Mouse (Mus musculus) stomach, embryonic 14.5 days (tissue): ENCODE data around the gene Zscan12. TPM values are rescaled to one million over a fixed set of nuclear protein-coding genes. Genes with fewer than 3 reads are reported as not detected.

Experiments
- ATAC-seq: fragments of 200-750 bp; cut with Nextera tagmentation; 2 replicates; pipeline ENCODE4 v1.8.0; 2017; ENCODE audit warnings: low read depth, moderate TSS enrichment; ENCODE audit not compliant: insufficient number of reproducible peaks, insufficient read depth, low FRiP score
- H3K27ac ChIP-seq: fragments of 300-500 bp; sonication (generic); 2 replicates; pipeline ENCODE4 v1.5.1; 2014; ENCODE audit warnings: mild to moderate bottlenecking, low read length, moderate library complexity, mixed read lengths
- H3K27me3 ChIP-seq: fragments of 300-500 bp; sonication (generic); 2 replicates; pipeline ENCODE4 v1.6.1; 2014; ENCODE audit warnings: low read length, control low read depth, mixed read lengths; ENCODE audit not compliant: control insufficient read depth, insufficient read depth
- H3K36me3 ChIP-seq: fragments of 300-500 bp; sonication (generic); 2 replicates; pipeline ENCODE4 v1.6.1; 2014; ENCODE audit warnings: mild to moderate bottlenecking, control low read depth, low read length, moderate library complexity, mixed read lengths; ENCODE audit not compliant: control insufficient read depth, insufficient read depth
- H3K4me1 ChIP-seq: fragments of 300-500 bp; sonication (generic); 2 replicates; pipeline ENCODE4 v1.6.1; 2014; ENCODE audit warnings: low read length, control low read depth, mixed read lengths; ENCODE audit not compliant: control insufficient read depth, insufficient read depth
- H3K4me2 ChIP-seq: fragments of 300-500 bp; sonication (generic); replicated peaks from 2 replicates; pipeline ENCODE4 v1.6.1; 2014; ENCODE audit warnings: low read depth, low read length, control low read depth
- H3K4me3 ChIP-seq: fragments of 300-500 bp; sonication (generic); 2 replicates; pipeline ENCODE4 v1.5.1; 2014; ENCODE audit warnings: low read depth, low read length, control low read depth
- H3K9ac ChIP-seq: fragments of 300-500 bp; sonication (generic); replicated peaks from 2 replicates; pipeline ENCODE4 v1.6.1; 2014; ENCODE audit warnings: low read depth, mild to moderate bottlenecking, control low read depth, low read length, moderate library complexity, mixed read lengths
- H3K9me3 ChIP-seq: fragments of 300-500 bp; sonication (generic); 2 replicates; pipeline ENCODE4 v1.6.1; 2016; ENCODE audit warnings: low read depth, low read length, control low read depth; ENCODE audit not compliant: control insufficient read depth
- WGBS: fragments of 180-500 bp; shearing (Covaris S2); extraction: QIAGEN DNeasy Blood & Tissue Kit; methylation state at CpG from one replicate; pipeline ENCODE4 v1.1.7; 2014; 5-methylcytosine and 5-hydroxymethylcytosine counted together
- polyA plus RNA-seq: library from polyadenylated mRNA; unstranded; fragments of >200 nt; fragmentation: Nextera tagmentation; extraction: Ambion mirVana; gene quantifications from 2 replicates; pipeline ENCODE4 v1.2.1, GENCODE M21; 2014

Gene Zscan12
- 11.5 and 12.3 TPM in 2 replicates for polyA plus RNA-seq

- peak within 1 kb of the TSS; percentile 73 for H3K9ac ChIP-seq
- no peaks in the 10 kb centered on the region for H3K9me3 ChIP-seq
- no peak within 1 kb of the TSS for H3K27ac ChIP-seq
- H3K4me1 ChIP-seq: peaks cover 15% of the 10 kb centered on the region; the same call in 1 of the 2 replicates
- H3K4me2 ChIP-seq: peak within 1 kb of the TSS; percentile 69
- peak within 1 kb of the TSS; percentile 67 for H3K4me3 ChIP-seq
- no peaks in the 10 kb centered on the region for H3K27me3 ChIP-seq
- H3K36me3 ChIP-seq: peaks cover 9% of the 10 kb centered on the region; the same call in 1 of the 2 replicates
- WGBS: under 1% methylated on average over 29 of the region's 29 CpGs
- ATAC-seq: peak; percentile 98
These were observed at the start of gene Zscan12 for GRCm38 (mm10) chr13:21362621-21363248. Zscan12 (plus strand) TSS chr13:21362820.

DNA sequence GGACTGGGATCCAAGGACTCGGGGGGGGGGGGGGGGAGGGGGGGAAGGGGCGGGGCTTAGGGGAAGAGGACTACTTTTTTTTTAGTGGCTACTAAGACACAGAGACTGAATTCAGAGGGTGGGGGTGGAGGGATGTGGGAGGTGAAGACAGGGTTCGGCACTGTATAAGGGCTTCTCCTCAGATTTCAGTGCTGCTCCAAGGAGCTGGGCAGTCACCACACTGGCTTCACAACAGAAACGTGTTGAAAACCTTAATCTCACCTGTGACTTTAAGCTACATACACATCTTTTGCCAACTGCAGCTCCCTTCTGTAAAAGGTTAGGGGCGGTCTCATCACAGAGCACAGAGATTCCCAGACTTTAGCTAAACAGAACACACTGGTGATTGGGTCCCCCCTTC lies 49.8 kb upstream of the Zscan12 start:
- Histone ChIP-seq H3K4me2 (no peak overlapping the region), H3K4me3 (no peak overlapping the region), H3K36me3 (no peaks in the 10 kb centered on the region), H3K4me1 (no peaks in the 10 kb centered on the region), H3K9me3 (no peaks in the 10 kb centered on the region), H3K27ac (no peak overlapping the region), H3K9ac (no peak overlapping the region), H3K27me3 (no peaks in the 10 kb centered on the region)
- 49% methylated on average over 3 of the region's 5 CpGs for WGBS
- ATAC-seq: no peak

GRCm38 (mm10) chr13:21313903-21314302 lies 48.7 kb upstream of the Zscan12 start:
- Histone ChIP-seq H3K27ac (no peak overlapping the region), H3K27me3 (no peaks in the 10 kb centered on the region), H3K36me3 (no peaks in the 10 kb centered on the region), H3K9ac (no peak overlapping the region), H3K9me3 (no peaks in the 10 kb centered on the region), H3K4me3 (no peak overlapping the region), H3K4me1 (no peaks in the 10 kb centered on the region), H3K4me2 (no peak overlapping the region)
- 74% methylated on average over 4 of the region's 4 CpGs for WGBS
- no peak for ATAC-seq

- H3K4me1 ChIP-seq: no peaks in the 10 kb centered on the region
- no peak overlapping the region for H3K4me2 ChIP-seq
- H3K4me3 ChIP-seq: no peak overlapping the region
- H3K27ac ChIP-seq: no peak overlapping the region
- 54% methylated on average over 3 of the region's 3 CpGs for WGBS
- H3K36me3 ChIP-seq: no peaks in the 10 kb centered on the region
- no peak for ATAC-seq
- H3K27me3 ChIP-seq: no peaks in the 10 kb centered on the region
- H3K9ac ChIP-seq: no peak overlapping the region
- no peaks in the 10 kb centered on the region for H3K9me3 ChIP-seq
These were observed 42.4 kb upstream of the Zscan12 start for GRCm38 (mm10) chr13:21320262-21320661.

- H3K4me2 ChIP-seq: peak overlapping the region; percentile 41
- ATAC-seq: no peak
- H3K27me3 ChIP-seq: no peaks in the 10 kb centered on the region
- no peak overlapping the region for H3K9ac ChIP-seq
- peak overlapping the region; percentile 25; the same call in 1 of the 2 replicates for H3K4me3 ChIP-seq
- H3K9me3 ChIP-seq: no peaks in the 10 kb centered on the region
- H3K4me1 ChIP-seq: no peaks in the 10 kb centered on the region
- 4% methylated on average over 18 of the region's 18 CpGs for WGBS
- no peaks in the 10 kb centered on the region for H3K36me3 ChIP-seq
- H3K27ac ChIP-seq: no peak overlapping the region
These were observed 40.6 kb upstream of the Zscan12 start for GRCm38 (mm10) chr13:21321890-21322494.

DNA sequence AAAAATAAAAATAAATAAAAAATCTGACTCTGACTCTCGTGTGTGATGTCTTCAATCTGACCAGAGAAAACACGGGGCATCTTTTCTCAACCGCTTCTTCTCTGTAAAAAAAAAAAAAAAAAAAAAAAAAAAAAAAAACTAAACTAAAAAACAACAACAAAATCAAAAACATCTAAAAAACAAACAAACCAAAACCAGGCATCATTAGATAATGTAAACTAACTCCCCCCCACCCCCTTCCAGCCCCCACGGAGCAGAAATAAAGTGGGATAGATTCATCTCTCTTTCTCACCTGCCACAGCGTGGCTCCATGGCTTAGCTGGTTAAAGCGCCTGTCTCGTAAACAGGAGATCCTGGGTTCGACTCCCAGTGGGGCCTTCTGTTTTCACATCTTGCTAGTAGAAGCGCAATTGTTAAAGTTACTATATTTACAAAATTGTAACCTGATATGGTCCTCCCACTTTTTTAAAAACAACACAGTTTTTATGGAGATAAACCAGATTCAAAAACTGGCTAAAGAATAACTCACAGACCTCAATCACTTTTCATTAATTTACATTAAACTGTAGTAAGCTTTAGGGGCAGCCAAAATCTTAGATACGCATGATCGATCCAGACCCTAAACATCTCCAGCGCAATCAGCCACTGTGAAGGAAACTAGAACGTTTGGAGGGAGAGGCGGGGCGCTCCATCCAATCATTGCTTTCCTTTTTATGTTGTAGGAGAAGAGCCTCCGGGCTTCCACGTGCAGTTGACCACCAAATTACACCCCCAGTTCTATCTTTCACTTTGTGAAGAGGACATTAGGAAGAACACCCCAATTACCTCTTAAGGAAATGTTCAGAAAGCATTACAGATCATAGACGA lies 39.9 kb upstream of the Zscan12 start:
- Histone ChIP-seq H3K9ac (no peak overlapping the region), H3K27me3 (no peaks in the 10 kb centered on the region), H3K27ac (no peak overlapping the region), H3K9me3 (no peaks in the 10 kb centered on the region), H3K36me3 (no peaks in the 10 kb centered on the region), H3K4me3 (peak overlapping the region; percentile 25; the same call in 1 of the 2 replicates), H3K4me1 (0 out of 2 replicates have a peak, but pooled peaks cover 4% of the 10 kb centered on the region), H3K4me2 (peak overlapping the region; percentile 41)
- no peak for ATAC-seq
- WGBS: 19% methylated on average over 18 of the region's 18 CpGs

DNA sequence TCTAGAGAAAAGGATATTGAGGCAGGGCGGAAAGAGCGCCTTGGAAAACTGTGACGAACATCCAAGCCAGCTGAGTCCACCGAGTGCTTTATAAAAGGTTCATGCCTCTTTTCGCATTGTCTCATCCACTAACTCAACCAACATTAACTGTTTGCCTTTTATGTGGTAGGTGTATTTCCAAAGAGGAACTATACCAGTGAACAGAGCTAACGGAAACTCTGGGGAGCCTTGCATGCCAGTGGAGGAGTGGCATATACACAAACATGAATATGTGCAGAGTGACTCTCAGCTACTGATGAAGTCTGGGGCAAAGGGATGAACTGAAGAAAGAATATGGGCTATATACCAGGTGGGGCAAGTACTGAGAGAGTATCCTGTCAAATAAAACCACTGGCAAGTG lies 39.2 kb upstream of the Zscan12 start:
- Histone ChIP-seq H3K4me3 (no peak overlapping the region), H3K9me3 (no peaks in the 10 kb centered on the region), H3K9ac (no peak overlapping the region), H3K36me3 (no peaks in the 10 kb centered on the region), H3K4me2 (peak overlapping the region; percentile 41; the same call in 1 of the 2 replicates), H3K4me1 (0 out of 2 replicates have a peak, but pooled peaks cover 6% of the 10 kb centered on the region), H3K27ac (no peak overlapping the region), H3K27me3 (no peaks in the 10 kb centered on the region)
- no peak for ATAC-seq
- 61% methylated on average over 6 of the region's 6 CpGs for WGBS

- peak overlapping the region; percentile 69 for H3K4me2 ChIP-seq
- 10% methylated on average over 4 of the region's 4 CpGs for WGBS
- no peaks in the 10 kb centered on the region for H3K27me3 ChIP-seq
- H3K9me3 ChIP-seq: no peaks in the 10 kb centered on the region
- H3K4me3 ChIP-seq: peak overlapping the region; percentile 38
- H3K4me1 ChIP-seq: 0 out of 2 replicates have a peak, but pooled peaks cover 6% of the 10 kb centered on the region
- no peak overlapping the region for H3K9ac ChIP-seq
- H3K27ac ChIP-seq: no peak overlapping the region
- peak; percentile 44; the same call in 1 of the 2 replicates for ATAC-seq
- no peaks in the 10 kb centered on the region for H3K36me3 ChIP-seq
These were observed 36.4 kb upstream of the Zscan12 start for GRCm38 (mm10) chr13:21326191-21326590.
